Mouse (Mus musculus) myocyte (in vitro differentiated cells): Measurements from ENCODE around the gene Pak1.

ENCODE experiments used
- E2F4 ChIP-seq: IDR thresholded peaks from one replicate; pipeline ENCODE4 v1.6.1; 2011; ENCODE audit warnings: mild to moderate bottlenecking, control low read depth, moderate library complexity; ENCODE audit not compliant: insufficient read depth
- POLR2A ChIP-seq: IDR thresholded peaks from one replicate; pipeline ENCODE4 v1.6.1; 2011; ENCODE audit warnings: low read depth, mild to moderate bottlenecking, control low read depth, moderate library complexity; ENCODE audit not compliant: insufficient read length
- REST ChIP-seq: IDR thresholded peaks from one replicate; pipeline ENCODE4 v1.6.1; 2011; ENCODE audit warnings: mild to moderate bottlenecking, control low read depth, moderate library complexity; ENCODE audit not compliant: insufficient read depth, insufficient read length

- TF ChIP-seq POLR2A = no peak
- TF ChIP-seq REST = no peak
- TF ChIP-seq E2F4 = no peak
Measured at GRCm38 (mm10) chr7:97747176-97747707, 41.1 kb upstream of the Pak1 start.
